Mouse (Mus musculus) hindbrain, embryonic 11.5 days (tissue): ENCODE data around the gene Slc43a1. TPM values are rescaled to one million over a fixed set of nuclear protein-coding genes. Genes with fewer than 3 reads are reported as not detected.

Experiments used
- ATAC-seq: fragments of 200-750 bp; cut with Nextera tagmentation; 2 replicates; pipeline ENCODE4 v1.8.0; 2017; ENCODE audit warnings: mild to moderate bottlenecking, moderate TSS enrichment, moderate library complexity; ENCODE audit not compliant: low FRiP score
- DNase-seq: peaks from one replicate; pipeline ENCODE4 v3.0.0-alpha.2; 2015; ENCODE audit warnings: low spot score
- H3K27ac ChIP-seq: fragments of 300-500 bp; sonication (generic); 2 replicates; pipeline ENCODE4 v1.5.1; 2014; ENCODE audit warnings: mild to moderate bottlenecking, low read depth, low read length
- H3K27me3 ChIP-seq: fragments of 300-500 bp; sonication (generic); 2 replicates; pipeline ENCODE4 v1.6.1; 2014; ENCODE audit warnings: mild to moderate bottlenecking, low read length, moderate library complexity, mixed read lengths; ENCODE audit not compliant: control insufficient read depth, insufficient read depth
- H3K36me3 ChIP-seq: fragments of 300-500 bp; sonication (generic); 2 replicates; pipeline ENCODE4 v1.6.1; 2014; ENCODE audit warnings: mild to moderate bottlenecking, low read length, moderate library complexity, mixed read lengths; ENCODE audit not compliant: control insufficient read depth, insufficient read depth
- H3K4me1 ChIP-seq: fragments of 300-500 bp; sonication (generic); replicated peaks from 2 replicates; pipeline ENCODE4 v1.6.1; 2014; ENCODE audit warnings: low read length, mixed read lengths; ENCODE audit not compliant: control insufficient read depth, insufficient read depth
- H3K4me2 ChIP-seq: fragments of 300-500 bp; sonication (generic); replicated peaks from 2 replicates; pipeline ENCODE4 v1.6.1; 2014; ENCODE audit warnings: mild to moderate bottlenecking, low read depth, low read length
- H3K4me3 ChIP-seq: fragments of 300-500 bp; sonication (generic); 2 replicates; pipeline ENCODE4 v1.5.1; 2014; ENCODE audit warnings: low read depth, low read length
- H3K9ac ChIP-seq: fragments of 300-500 bp; sonication (generic); 2 replicates; pipeline ENCODE4 v1.6.1; 2014; ENCODE audit warnings: low read depth, low read length
- H3K9me3 ChIP-seq: fragments of 300-500 bp; sonication (generic); 2 replicates; pipeline ENCODE4 v1.6.1; 2016; ENCODE audit warnings: low read length; ENCODE audit not compliant: control insufficient read depth
- WGBS: fragments of 180-500 bp; shearing (Covaris S2); extraction: QIAGEN DNeasy Blood & Tissue Kit; methylation state at CpG from one replicate; pipeline ENCODE4 v1.1.7; 2014; 5-methylcytosine and 5-hydroxymethylcytosine counted together
- polyA plus RNA-seq: library from polyadenylated mRNA; unstranded; fragments of >200 nt; fragmentation: Nextera tagmentation; extraction: Ambion mirVana; gene quantifications from 2 replicates; pipeline ENCODE4 v1.2.1, GENCODE M21; 2014

Gene Slc43a1
- polyA plus RNA-seq, 1 experiment from 2014 or later, result 14.5 TPM

DNA sequence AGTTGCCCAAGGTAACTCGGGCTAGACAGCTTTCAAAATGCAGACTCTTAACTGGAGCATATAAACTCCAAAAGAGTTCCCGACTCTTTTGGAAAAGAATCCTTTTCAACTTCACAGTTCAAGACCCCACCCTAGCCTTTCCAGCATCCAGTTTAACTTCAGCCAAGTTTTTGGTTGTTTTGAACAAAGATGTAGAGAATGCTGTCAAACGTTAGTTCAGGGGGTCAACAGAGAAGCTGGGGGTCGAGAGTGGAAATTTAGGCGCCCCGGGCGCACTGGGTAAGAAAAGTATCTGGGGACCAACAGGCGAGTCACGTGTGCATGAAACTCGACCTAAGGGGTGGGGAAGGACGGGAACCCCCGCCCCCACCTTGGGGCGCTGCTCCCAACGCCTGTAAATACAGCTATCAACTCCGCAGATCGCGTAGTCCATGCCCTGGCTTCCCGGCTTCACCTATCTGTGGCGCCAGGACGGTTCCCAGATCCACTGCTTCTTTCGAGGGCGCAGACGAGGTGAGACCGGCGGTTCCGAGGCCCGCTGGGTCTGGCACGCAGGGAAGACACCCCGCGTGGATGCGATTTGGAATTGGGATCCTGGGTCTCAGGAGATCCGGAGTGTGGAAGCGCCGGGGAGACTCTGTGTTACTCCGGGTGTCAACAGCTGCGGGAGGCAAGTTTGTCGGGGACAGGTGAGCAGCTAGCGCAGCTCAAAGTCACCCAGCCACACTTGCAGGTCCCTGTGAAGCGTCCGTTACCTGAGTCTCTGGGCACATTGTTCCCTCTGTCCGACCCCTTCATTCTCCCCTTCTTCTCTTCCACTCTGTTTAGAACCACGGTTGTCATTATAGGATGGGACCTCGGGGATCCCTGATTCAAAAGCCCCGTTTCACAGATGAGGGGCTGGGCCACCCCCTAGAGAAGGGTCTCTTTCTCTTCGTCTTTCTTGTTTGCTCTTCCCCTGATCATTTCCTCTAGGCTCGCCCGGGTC is 637 bp downstream of the Slc43a1 start:
- no peaks in the 10 kb centered on the region for H3K36me3 ChIP-seq
- no peaks in the 10 kb centered on the region for H3K9me3 ChIP-seq
- peak overlapping the region; percentile 83 for H3K9ac ChIP-seq
- DNase-seq (peak; percentile 51), ATAC-seq (peak; percentile 26)
- peaks cover 15% of the 10 kb centered on the region for H3K27me3 ChIP-seq
- peak overlapping the region; percentile 77 for H3K27ac ChIP-seq
- peak overlapping the region; percentile 61 for H3K4me3 ChIP-seq
- under 1% methylated on average over 47 of the region's 47 CpGs for WGBS
- peak overlapping the region; percentile 94 for H3K4me2 ChIP-seq
- H3K4me1 ChIP-seq, result no peaks in the 10 kb centered on the region; the same call in 1 of the 2 replicates

DNA sequence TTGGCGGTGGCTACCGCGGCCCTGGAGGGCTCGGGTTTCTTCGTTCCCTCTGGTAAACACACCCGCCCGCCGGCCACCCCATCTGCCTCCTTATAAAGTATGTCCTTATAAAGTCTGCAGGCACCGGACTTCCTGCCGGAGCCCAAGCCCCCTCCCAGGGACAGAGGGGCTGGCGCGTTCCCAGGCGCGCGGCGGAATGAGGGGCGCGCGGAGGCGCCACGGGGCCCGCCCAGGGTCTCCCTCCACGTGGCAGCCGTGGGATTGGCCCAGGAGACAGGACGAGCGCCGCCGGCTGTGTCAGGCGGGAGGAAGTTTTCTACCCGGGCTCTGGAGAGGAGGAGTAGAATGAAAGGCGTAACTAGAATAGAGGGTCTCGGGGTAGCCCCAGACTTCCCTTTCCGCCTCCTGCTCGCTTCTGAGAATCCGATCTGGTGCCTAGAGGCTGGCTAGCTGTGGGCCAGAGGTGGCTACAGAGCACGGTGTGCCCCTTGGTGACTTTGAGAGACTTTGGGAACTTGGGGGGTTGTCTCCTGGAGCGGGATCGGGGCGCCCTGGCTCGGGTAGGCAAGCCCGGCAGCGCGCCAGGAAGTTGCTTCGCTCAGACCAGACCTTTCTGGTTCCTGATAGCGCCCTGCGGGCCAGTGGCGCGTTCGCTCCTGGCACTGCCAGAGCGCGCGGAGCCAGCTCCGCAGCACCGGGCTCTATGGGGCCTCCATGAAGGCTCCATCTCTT is 1.5 kb downstream of the Slc43a1 start:
- H3K27ac ChIP-seq, result peak overlapping the region; percentile 77
- H3K9me3 ChIP-seq, result no peaks in the 10 kb centered on the region
- peak overlapping the region; percentile 61 for H3K4me3 ChIP-seq
- H3K9ac ChIP-seq, result peak overlapping the region; percentile 83
- peak overlapping the region; percentile 94 for H3K4me2 ChIP-seq
- H3K27me3 ChIP-seq, result peaks cover 15% of the 10 kb centered on the region
- DNase-seq (peak; percentile 85), ATAC-seq (peak; percentile 89)
- no peaks in the 10 kb centered on the region; the same call in 1 of the 2 replicates for H3K4me1 ChIP-seq
- no peaks in the 10 kb centered on the region for H3K36me3 ChIP-seq
- WGBS, result under 1% methylated on average over 54 of the region's 54 CpGs

DNA sequence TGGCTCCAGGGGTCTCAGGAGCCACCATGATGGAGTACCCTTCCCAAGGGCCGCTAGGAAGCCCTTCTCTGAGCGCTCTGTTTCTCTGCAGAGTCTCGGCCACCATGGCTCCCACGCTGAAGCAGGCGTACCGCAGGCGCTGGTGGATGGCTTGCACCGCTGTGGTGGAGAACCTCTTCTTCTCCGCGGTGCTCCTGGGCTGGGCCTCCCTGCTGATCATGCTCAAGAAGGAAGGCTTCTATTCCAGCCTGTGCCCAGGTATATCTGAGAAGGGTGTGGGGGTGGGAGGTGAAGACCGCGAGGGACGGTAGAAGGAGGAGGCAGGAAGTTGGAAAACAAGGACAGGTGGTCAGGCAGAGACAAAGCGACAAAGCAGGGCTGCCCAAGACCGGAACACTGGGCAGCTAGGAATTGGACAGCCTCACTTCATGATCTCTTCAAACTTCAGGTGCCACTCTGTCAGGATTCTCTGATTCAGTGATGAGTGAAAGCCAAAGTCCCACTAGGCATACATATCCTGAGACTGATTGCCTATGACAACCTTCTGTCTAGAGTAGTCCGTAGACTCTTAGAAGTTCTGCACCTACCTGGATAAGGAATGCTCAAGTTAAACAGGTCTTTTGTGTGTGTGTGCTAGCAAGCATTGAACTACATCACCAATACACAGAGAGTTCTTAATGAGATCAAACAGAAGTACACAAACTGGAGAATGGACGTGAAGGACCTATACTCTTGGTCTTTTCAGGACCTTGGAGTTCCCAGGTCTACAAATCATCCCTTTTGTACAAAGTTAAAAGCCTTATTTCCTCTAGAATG is 2.3 kb downstream of the Slc43a1 start:
- Histone ChIP-seq H3K27ac (peak overlapping the region; percentile 77), H3K36me3 (no peaks in the 10 kb centered on the region), H3K9me3 (no peaks in the 10 kb centered on the region), H3K9ac (peak overlapping the region; percentile 83), H3K27me3 (peaks cover 15% of the 10 kb centered on the region), H3K4me1 (no peaks in the 10 kb centered on the region; the same call in 1 of the 2 replicates), H3K4me3 (peak overlapping the region; percentile 61), H3K4me2 (peak overlapping the region; percentile 94)
- 7% methylated on average over 17 of the region's 17 CpGs for WGBS
- no peak for DNase-seq
- ATAC-seq, result no peak; the same call in none of the 2 replicates

DNA sequence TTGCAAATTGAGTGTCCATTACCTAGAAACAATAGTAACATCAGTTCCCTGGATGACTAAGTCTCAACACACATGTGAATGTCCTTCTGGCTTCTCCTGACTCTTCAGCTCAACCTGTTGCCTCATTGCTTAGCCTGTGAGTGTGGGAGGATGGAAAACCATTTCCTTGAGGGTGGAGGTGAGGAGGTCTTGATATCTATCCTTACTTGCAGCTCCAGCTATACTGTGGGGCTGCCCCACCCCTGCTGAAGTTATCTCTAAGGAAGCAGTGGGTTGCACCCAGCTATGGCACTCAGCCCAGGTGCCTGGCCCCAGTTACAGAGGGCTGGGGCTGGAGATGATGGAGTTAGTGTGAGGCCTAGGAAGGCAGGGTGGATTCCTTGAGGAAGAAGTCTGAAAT is 3.3 kb downstream of the Slc43a1 start:
- H3K4me1 ChIP-seq, result no peaks in the 10 kb centered on the region; the same call in 1 of the 2 replicates
- H3K4me2 ChIP-seq, result peak overlapping the region; percentile 94; the same call in 1 of the 2 replicates
- H3K27me3 ChIP-seq, result peaks cover 14% of the 10 kb centered on the region
- DNase-seq (no peak), ATAC-seq (no peak)
- no peak overlapping the region for H3K27ac ChIP-seq
- no peak overlapping the region for H3K4me3 ChIP-seq
- H3K36me3 ChIP-seq, result no peaks in the 10 kb centered on the region
- no peak overlapping the region for H3K9ac ChIP-seq
- no peaks in the 10 kb centered on the region for H3K9me3 ChIP-seq

DNA sequence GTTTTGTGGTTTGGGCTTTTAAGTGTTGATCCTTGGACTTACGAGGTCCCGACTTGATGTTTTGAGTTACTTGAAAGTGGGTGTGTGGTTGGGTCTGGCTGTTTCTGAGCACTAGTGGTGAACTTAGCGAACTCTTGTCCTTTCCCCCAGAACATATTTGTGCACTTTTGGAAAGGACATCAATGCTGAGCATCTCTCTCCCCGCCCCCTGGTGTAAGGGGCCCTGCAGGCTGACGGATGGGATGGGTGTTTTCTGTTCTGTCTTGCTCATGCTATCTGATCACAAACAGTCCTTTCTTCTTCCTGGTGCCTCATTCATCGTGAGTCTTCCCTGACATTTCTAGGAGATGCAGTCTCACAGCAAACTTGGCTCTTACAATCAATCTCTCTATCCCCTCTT is 5.0 kb downstream of the Slc43a1 start:
- ATAC-seq (no peak), DNase-seq (no peak)
- 80% methylated on average over 6 of the region's 6 CpGs for WGBS
- no peak overlapping the region for H3K4me2 ChIP-seq
- peaks cover 5% of the 10 kb centered on the region for H3K27me3 ChIP-seq
- H3K36me3 ChIP-seq, result no peaks in the 10 kb centered on the region
- H3K4me1 ChIP-seq, result no peaks in the 10 kb centered on the region; the same call in 1 of the 2 replicates
- H3K27ac ChIP-seq, result no peak overlapping the region
- no peak overlapping the region for H3K4me3 ChIP-seq
- H3K9ac ChIP-seq, result no peak overlapping the region
- H3K9me3 ChIP-seq, result no peaks in the 10 kb centered on the region

DNA sequence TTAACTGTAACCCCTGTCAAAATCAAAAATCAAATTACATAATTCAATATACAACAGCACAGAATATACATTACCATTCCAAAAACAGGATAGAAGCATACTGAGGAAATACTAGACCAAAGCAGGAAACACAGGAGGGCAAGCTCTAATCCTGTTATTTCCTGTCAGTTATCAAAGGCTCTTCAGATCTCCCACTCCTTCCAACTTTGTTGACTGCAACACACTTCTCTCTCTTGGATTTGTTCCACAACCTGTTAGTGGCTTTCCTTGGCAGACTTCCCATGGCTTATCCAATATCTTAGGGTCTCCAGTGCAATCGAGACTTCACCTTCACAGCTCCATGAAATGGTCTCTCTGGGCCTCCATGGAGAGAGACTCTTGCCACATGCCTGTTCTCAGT is 6.6 kb downstream of the Slc43a1 start:
- DNase-seq (no peak), ATAC-seq (no peak)
- 93% methylated on average over 1 of the region's 1 CpGs for WGBS
- H3K9me3 ChIP-seq, result no peaks in the 10 kb centered on the region
- H3K9ac ChIP-seq, result no peak overlapping the region
- no peak overlapping the region for H3K27ac ChIP-seq
- H3K4me3 ChIP-seq, result no peak overlapping the region
- no peaks in the 10 kb centered on the region for H3K36me3 ChIP-seq
- no peak overlapping the region for H3K4me2 ChIP-seq
- no peaks in the 10 kb centered on the region for H3K27me3 ChIP-seq
- H3K4me1 ChIP-seq, result no peaks in the 10 kb centered on the region; the same call in 1 of the 2 replicates

DNA sequence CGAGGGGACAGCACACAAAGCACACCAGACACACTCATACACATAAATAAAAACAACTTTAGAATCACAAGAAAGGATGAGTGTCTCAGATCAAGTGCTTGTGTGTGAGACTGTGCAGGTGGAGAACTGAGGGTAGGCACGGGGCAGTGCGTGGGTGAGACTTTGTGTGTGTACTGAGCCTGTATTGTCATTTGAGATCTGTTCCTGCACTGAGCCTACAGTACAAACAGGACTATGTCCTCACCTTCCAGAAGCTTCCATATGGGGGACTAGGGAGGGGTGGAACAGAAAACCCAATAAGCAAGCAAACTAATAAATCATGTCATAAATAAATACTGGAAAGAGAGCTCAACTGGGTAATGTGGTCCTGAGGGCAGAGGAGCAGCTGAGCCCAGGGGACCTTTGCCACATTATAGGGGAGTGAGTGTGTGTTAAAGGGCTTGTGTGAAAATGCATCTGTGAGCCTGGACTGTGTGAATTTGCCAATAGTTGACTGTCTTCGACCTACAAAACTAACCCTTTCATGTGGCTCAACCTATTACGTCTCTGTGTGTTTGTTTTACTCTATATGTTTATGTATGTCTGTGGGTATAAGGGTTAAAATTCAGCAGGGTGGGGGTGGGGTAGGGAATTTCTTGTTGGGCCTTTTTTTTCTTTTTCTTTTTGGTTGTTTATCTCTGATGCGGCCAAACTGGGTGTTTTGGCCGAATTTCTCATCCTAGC is 11.9 kb downstream of the Slc43a1 start:
- no peaks in the 10 kb centered on the region for H3K36me3 ChIP-seq
- DNase-seq, result no peak
- H3K9ac ChIP-seq, result no peak overlapping the region
- H3K9me3 ChIP-seq, result no peaks in the 10 kb centered on the region
- 66% methylated on average over 7 of the region's 7 CpGs for WGBS
- H3K4me2 ChIP-seq, result no peak overlapping the region
- ATAC-seq, result 0 out of 2 replicates have a peak, but pooled peaks have one; percentile 33
- H3K4me3 ChIP-seq, result no peak overlapping the region
- no peaks in the 10 kb centered on the region for H3K4me1 ChIP-seq
- no peak overlapping the region for H3K27ac ChIP-seq
- no peaks in the 10 kb centered on the region for H3K27me3 ChIP-seq
